Mouse (Mus musculus): ENCODE measurements around the gene Clasp1.

DNA sequence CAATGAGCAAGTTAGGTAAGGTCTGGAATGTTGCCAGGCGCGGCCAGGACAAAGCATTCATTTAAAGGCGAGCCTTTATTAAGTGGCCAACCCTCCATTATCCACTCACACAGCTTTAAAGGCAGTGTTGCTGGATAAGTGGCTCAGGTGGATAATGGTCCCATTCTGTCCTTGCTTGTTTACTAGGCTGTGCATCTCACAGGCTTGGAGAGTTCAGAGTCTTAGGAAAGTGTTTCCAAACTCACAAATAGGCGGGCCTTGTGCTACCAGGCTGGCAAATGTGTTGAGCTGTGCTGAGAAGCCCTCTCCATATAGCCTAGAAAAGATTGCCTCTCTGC, 92.5 kb downstream of the Clasp1 start:
- TF ChIP-seq CTCF (IDR thresholded peaks at IDR 0.05; ENCODE audit: low read depth, low read length) (no peak), POLR2A (IDR thresholded peaks at IDR 0.05; ENCODE audit: borderline replicate concordance, low read depth, low read length) (no peak)
